Mouse (Mus musculus) MN1 (cell line): Measurements from ENCODE around the gene Fbxo41.

Experiments
- DNase-seq: peaks from one replicate; pipeline ENCODE4 v3.0.0-alpha.2; 2016; ENCODE audit warnings: low spot score

The Fbxo41 gene

DNA sequence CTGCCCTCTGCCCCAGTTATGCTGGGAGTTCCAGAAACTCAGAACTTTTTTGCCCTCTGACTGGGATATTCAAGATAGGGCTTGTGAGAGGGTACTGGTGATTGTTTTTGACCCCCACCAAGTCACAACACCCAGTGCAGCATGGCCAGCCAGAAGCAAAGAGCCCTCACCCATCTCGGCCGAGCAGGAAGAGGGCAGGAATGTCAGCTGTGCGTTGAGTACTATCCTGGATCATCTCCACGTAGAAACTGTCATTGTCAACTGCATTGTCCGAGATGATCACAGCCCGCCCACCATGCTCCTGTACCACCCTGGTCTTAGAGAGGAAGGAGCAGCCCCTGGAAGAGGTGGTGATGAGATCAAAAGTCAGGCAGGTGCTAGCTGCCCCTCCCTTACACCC is 55.4 kb downstream of the Fbxo41 start:
- no peak for DNase-seq

- DNase-seq = no peak
These were observed 57.5 kb downstream of the Fbxo41 start for GRCm38 (mm10) chr6:85445286-85445685.

DNA sequence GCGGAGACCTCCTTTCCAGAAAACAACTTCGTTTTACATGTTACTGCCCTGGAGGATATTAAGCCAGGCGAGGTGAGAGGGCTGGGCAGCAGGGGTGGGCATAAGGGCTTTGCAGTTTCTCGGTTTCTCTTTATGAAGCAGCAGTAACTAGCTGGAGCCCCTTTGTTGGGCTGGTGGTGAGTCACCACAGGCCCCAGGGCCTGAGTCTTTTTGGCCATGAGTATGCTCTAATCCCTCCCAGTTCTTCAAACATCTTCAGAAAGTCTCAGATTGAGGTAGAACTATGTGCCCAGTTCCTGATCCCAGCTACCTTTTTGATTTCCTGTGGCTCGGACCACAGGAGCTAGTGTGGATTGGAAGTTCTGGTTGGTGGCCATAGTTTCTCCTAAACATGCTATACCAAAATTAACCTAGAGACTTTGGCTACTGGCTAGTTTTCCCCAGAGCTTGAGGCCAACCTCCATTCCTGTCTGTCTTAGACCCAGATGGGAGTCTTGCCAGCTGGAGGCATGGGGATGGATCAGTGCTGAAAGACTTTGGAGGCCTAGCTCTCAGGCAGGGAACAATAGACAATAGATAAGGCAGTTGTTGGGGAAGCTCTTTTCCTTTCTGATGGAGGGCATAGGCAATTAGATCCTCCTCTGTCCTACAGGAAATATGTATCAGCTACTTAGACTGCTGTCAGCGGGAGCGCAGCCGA is 58.4 kb downstream of the Fbxo41 start:
- DNase-seq = no peak

GRCm38 (mm10) chr6:85443488-85444233 is 59.1 kb downstream of the Fbxo41 start:
- DNase-seq = no peak

DNA sequence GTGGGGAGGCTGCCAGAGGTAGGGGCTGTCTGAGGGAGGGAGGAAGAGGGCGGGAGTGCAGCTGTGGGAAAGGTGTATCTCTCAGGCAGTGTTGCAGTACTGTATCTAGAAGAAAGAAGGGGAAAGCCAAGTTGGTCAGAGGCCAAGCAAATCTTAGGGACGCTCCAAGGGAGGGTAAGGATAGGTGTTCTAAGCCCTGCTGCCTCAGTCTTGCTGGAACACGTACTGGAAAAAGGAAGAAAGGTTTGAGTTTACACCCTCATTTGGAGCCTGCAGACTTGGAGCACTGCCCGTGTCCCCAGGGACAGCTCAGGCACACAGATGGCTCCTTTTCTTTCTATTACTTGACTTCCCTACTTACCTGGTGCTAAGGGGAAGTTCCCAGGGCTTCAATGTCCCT is 61.7 kb downstream of the Fbxo41 start:
- peak; percentile 13 for DNase-seq

- no peak for DNase-seq
These were observed 66.2 kb downstream of the Fbxo41 start for GRCm38 (mm10) chr6:85436631-85437030.

DNA sequence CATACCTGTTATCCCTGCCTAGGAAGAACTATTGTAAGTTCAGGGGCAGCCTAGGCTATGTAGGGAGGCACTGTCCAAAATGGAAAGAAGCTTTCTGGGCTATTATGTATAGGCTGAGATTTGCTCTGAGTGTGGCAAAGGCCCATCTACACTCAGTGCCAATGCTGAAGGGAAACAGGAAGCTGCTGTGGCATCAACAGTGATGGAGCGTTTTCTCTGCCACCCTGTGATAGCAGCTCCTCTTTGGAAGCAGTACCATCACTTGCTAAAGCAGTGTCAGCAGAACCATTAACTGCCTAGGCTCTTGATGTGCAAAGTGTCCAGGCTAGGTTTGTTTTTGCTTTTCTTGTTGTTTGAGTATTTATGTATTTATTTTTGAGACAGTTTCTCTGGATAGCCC is 66.6 kb downstream of the Fbxo41 start:
- DNase-seq = no peak

DNA sequence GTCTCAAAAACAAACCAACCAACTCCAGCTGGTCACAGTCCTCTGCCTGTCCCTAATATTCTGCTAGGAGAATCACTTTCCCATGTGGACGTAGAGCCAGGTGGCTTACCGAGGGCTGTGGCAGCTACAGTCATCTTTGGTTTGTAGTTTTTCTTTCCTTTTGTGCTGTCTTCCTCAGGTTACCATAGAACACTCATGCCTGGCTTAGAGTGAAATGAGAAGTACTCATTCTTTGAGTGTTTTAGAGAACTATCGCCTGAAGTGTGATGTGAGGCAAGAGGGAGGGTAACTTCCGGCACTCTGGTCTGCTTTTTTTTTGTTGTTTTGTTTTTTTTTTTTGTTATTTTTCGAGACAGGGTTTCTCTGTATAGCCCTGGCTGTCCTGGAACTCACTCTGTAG is 68.9 kb downstream of the Fbxo41 start:
- DNase-seq = no peak

DNA sequence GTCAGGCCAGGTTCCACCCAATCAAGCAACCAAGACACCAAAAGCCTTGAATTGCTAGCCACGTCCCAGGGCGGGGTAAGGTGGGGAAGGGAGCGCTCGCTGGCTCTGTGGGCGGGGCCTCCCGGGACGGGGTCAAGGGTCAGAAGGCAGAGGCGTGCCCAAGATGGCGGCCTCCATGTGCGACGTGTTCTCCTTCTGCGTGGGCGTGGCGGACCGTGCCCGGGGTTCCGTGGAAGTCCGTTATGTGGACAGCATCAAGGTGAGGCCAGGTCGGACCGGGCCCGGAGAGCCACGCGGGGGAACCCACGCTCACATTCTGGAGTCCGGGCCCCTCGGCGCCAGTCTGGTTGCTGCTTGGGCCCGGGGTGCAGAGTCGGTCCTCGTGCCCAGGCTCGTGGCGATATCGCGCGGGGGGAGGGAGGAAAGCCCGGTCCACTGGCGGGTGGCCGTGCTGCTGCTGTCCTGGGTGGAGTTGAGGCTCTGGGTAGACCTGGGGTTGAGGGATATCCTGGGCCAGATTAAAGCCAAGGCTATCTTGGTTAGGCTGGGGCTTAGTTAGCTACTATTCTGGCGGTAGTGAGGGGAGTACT is 70.9 kb downstream of the Fbxo41 start, which contains the start of gene Smyd5:
Gene Smyd5, plus strand, starts transcription at position 148 of the 590 bp plus-strand sequence.
- peak; percentile 83 for DNase-seq

DNA sequence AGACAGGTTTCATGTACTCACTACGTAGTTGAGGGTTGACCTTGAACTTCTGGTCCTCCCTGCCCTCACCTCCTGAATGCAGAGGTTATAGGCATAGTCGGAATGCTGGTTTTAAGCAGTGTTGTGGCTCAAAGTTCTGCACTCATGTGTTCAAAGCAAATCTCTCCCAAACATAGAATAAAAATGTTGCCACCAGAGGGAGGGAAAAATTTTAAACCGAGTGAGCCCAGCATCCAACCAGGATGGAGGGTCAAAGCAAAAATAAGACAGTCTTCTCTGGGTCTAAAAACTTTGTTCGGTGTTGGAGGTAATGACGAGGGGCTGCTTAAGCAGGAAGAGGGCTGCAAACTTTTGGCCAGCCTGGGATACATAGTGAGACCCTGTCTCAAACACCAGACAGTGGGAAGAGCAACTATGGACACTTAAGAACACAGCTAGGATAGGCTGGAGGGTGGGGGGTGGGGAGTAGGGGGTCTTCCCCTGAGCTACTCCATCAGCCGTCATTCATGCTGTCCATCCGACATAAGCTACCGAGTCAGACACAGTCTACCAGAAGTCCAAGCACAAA is 71.4 kb downstream of the Fbxo41 start:
- DNase-seq = no peak

DNA sequence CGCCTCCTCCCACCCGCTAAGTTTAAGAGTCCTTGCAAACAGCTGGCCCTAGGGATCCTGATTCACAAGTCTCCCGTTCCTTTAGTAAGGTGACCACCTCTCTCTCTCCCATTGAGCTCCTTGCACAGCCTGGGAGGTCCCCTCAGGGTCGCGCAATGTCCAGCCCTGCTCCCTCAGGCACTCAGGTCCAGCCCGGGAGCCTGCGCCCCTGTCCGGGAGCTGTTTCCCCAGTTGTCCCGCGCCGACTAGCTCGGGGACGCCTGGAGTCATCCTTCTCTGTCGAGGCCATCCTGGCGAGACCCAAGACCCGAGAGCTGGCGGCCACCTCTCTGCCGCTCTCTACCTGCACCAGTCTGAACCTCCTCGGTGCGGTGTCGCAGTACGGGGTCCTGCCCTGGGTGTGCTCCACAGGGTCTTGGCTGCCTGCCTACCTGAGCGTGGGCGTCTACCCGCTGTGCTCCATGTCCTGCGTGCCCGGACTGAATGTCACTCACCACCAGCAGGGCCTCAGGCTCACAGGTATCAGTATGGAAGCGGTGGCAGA is 78.9 kb downstream of the Fbxo41 start, which contains the start of gene Noto:
Gene Noto, plus strand, starts transcription at position 51 of the 544 bp plus-strand sequence.
- no peak for DNase-seq
